In genomic region chr13:104516766-104517364, GRCm38 (mm10) we compare ENCODE assay signal across 15 mouse cellular contexts.
A peak's percentile ranks its signal among the peaks of the same experiment; 100 is the strongest.
DNase-seq lines count a peak whose midpoint lies in the region; ATAC-seq and TF ChIP-seq lines count a peak whose summit lies in the region.
"Had no signal": no experiment of that assay in that cellular context is flagged by ENCODE, and none has a peak within 500 bp of the region (broad histone marks: within the 10 kb centered on the region; RNA-seq: fewer than 3 reads in every experiment).

No protein-coding gene starts in this region.

- no peak overlapping the region for H3K4me3 ChIP-seq in heart, embryonic 13.5 days
- H3K4me3 ChIP-seq in stomach, embryonic 15.5 days (replicated peaks): no peak overlapping the region
- no peak overlapping the region for H3K4me3 ChIP-seq in liver, embryonic 11.5 days (ENCODE audit: low read depth, low read length)
- no peak overlapping the region for H3K4me3 ChIP-seq in layer of hippocampus, adult 2 months

- peaks cover 23% of the 10 kb centered on the region for H3K4me1 ChIP-seq in heart, embryonic 13.5 days
- H3K4me1 ChIP-seq in stomach, embryonic 15.5 days: 0 out of 2 replicates have a peak, but pooled peaks cover 7% of the 10 kb centered on the region
- H3K4me1 ChIP-seq in liver, embryonic 11.5 days (replicated peaks; ENCODE audit: control insufficient read depth, insufficient read depth, low read length): no peaks in the 10 kb centered on the region

- no peak for ATAC-seq in heart, embryonic 13.5 days (ENCODE audit: extremely low read depth, insufficient number of reproducible peaks, low FRiP score, low TSS enrichment)
- ATAC-seq in stomach, embryonic 15.5 days (ENCODE audit: insufficient read depth, low FRiP score, low read depth): no peak
- no peak for ATAC-seq in liver, embryonic 11.5 days (replicated peaks; ENCODE audit: low FRiP score)
- ATAC-seq: hindbrain, embryonic 16.5 days; Patski had no signal

- no peak overlapping the region for H3K9ac ChIP-seq in heart, embryonic 13.5 days
- no peak overlapping the region for H3K9ac ChIP-seq in stomach, embryonic 15.5 days
- H3K9ac ChIP-seq in liver, embryonic 11.5 days (ENCODE audit: low read depth, low read length): no peak overlapping the region
- H3K9ac ChIP-seq: liver, embryonic 14.5 days had no signal

- no peak for DNase-seq in heart, postnatal 36 days
- DNase-seq in lung, postnatal 10 days: peak; percentile 51
- DNase-seq in lung, adult 18-20 months: no peak
- DNase-seq in embryo, embryonic 9.5 days (ENCODE audit: extremely low spot score): peak; percentile 42
- DNase-seq in liver, embryonic 11.5 days (ENCODE audit: low spot score): no peak
- DNase-seq in layer of hippocampus, adult 2 months (ENCODE audit: low spot score in 2 of 2): no peak
- DNase-seq: cerebellum, adult 11-12 months; right cerebral cortex, postnatal 14 days; thymus, postnatal 14 days had no signal

- intact Hi-C loops in heart, postnatal 36 days (cut with DNase I): no loop called here

- H3K27me3 ChIP-seq in heart, embryonic 13.5 days (replicated peaks): no peaks in the 10 kb centered on the region
- H3K27me3 ChIP-seq in stomach, embryonic 15.5 days (replicated peaks): no peaks in the 10 kb centered on the region
- H3K27me3 ChIP-seq in liver, embryonic 11.5 days (replicated peaks; ENCODE audit: control insufficient read depth, insufficient read depth, low read length): no peaks in the 10 kb centered on the region
- H3K27me3 ChIP-seq: CH12.LX, Patski had no signal

- no peak overlapping the region for H3K4me2 ChIP-seq in heart, embryonic 13.5 days
- H3K4me2 ChIP-seq in stomach, embryonic 15.5 days: no peak overlapping the region
- no peak overlapping the region for H3K4me2 ChIP-seq in liver, embryonic 11.5 days

- 0 out of 2 replicates have a peak overlapping the region, but pooled peaks have one; percentile 17 for H3K27ac ChIP-seq in heart, embryonic 13.5 days (replicated peaks)
- H3K27ac ChIP-seq in stomach, embryonic 15.5 days: peak overlapping the region; percentile 50; the same call in 1 of the 2 replicates
- no peak overlapping the region for H3K27ac ChIP-seq in liver, embryonic 11.5 days (ENCODE audit: low read depth, low read length)
- no peak overlapping the region for H3K27ac ChIP-seq in layer of hippocampus, adult 2 months
- H3K27ac ChIP-seq: liver, embryonic 14.5 days had no signal

- no peaks in the 10 kb centered on the region for H3K36me3 ChIP-seq in heart, embryonic 13.5 days
- no peaks in the 10 kb centered on the region for H3K36me3 ChIP-seq in stomach, embryonic 15.5 days
- no peaks in the 10 kb centered on the region for H3K36me3 ChIP-seq in liver, embryonic 11.5 days (ENCODE audit: control insufficient read depth, insufficient read depth, low read length)

- WGBS in heart, embryonic 13.5 days: 42% methylated on average over 7 of the region's 7 CpGs
- 35% methylated on average over 7 of the region's 7 CpGs for WGBS in stomach, embryonic 15.5 days
- WGBS in liver, embryonic 11.5 days: 59% methylated on average over 7 of the region's 7 CpGs

- no peaks in the 10 kb centered on the region for H3K9me3 ChIP-seq in heart, embryonic 13.5 days
- no peaks in the 10 kb centered on the region for H3K9me3 ChIP-seq in stomach, embryonic 15.5 days
- no peaks in the 10 kb centered on the region for H3K9me3 ChIP-seq in liver, embryonic 11.5 days (ENCODE audit: control insufficient read depth, low read length)

- TF ChIP-seq CTCF in layer of hippocampus, adult 2 months (conservative IDR thresholded peaks at IDR 0.05): no peak

Comparison
In these comparisons a context has a peak if more than half of its experiments do, and no peak if none do; other contexts are left out.
1. DNase-seq: peak in lung, postnatal 10 days (single experiment) and embryo, embryonic 9.5 days (single experiment); none in heart, postnatal 36 days (0 of 2), lung, adult 18-20 months (0 of 2), liver, embryonic 11.5 days (single experiment) and layer of hippocampus, adult 2 months (0 of 2).
2. H3K27ac ChIP-seq: peak in heart, embryonic 13.5 days (single experiment) and stomach, embryonic 15.5 days (single experiment); none in liver, embryonic 11.5 days (single experiment) and layer of hippocampus, adult 2 months (single experiment).